Mouse (Mus musculus): ENCODE measurements around the gene Vti1a. TPM values are rescaled to one million over a fixed set of nuclear protein-coding genes. Genes with fewer than 3 reads are reported as not detected.
A peak's percentile ranks its signal among the peaks of the same experiment; 100 is the strongest.

Gene Vti1a
- polyA plus RNA-seq, 1 experiment from 2014 or later = 28.4 TPM

GRCm38 (mm10) chr19:55423065-55423716 is 107.1 kb downstream of the Vti1a start:
- no peak for ATAC-seq (replicated peaks; ENCODE audit: low FRiP score)
- peaks cover 14% of the 10 kb centered on the region for H3K4me1 ChIP-seq (replicated peaks; ENCODE audit: control insufficient read depth, insufficient read depth, low read length)
- H3K27me3 ChIP-seq (ENCODE audit: control insufficient read depth, insufficient read depth, low read length) = no peaks in the 10 kb centered on the region
- 59% methylated on average over 11 of the region's 11 CpGs for WGBS
- 0 out of 2 replicates have a peak overlapping the region, but pooled peaks have one; percentile 19 for H3K27ac ChIP-seq (ENCODE audit: low read depth, low read length)
- H3K4me2 ChIP-seq (ENCODE audit: low read depth, low read length, severe bottlenecking) = no peak overlapping the region
- no peaks in the 10 kb centered on the region for H3K9me3 ChIP-seq (ENCODE audit: control insufficient read depth, low read length)
- DNase-seq (ENCODE audit: low spot score) = no peak
- no peak overlapping the region for H3K4me3 ChIP-seq (ENCODE audit: low read depth, low read length)
- no peak overlapping the region for H3K9ac ChIP-seq (ENCODE audit: low read length)
- H3K36me3 ChIP-seq (ENCODE audit: control insufficient read depth, insufficient read depth, low read length) = no peaks in the 10 kb centered on the region

DNA sequence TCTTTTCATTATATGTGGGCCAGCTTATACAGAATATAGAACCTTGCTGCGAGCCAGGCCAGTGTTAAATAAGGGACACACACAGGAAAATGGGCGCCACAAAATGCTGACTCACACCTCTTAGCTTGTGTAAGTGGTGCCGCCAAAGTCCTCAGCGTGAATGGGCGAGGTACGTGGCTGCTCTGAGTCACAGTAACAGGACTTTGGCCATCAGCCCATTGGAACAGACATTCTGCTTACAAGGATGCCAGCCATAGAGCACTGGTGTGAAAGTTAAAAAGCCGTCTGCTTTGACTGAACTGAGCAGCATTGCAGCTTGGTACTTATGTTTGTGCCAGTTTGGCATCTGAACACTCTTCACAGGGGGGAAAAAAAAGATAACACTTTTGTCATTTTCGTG is 107.9 kb downstream of the Vti1a start:
- H3K9ac ChIP-seq (ENCODE audit: low read length) = no peak overlapping the region
- H3K27ac ChIP-seq (ENCODE audit: low read depth, low read length) = no peak overlapping the region
- H3K36me3 ChIP-seq (ENCODE audit: control insufficient read depth, insufficient read depth, low read length) = no peaks in the 10 kb centered on the region
- no peak for DNase-seq (ENCODE audit: low spot score)
- no peak overlapping the region for H3K4me3 ChIP-seq (ENCODE audit: low read depth, low read length)
- WGBS = 82% methylated on average over 8 of the region's 8 CpGs
- H3K4me1 ChIP-seq (replicated peaks; ENCODE audit: control insufficient read depth, insufficient read depth, low read length) = peaks cover 14% of the 10 kb centered on the region
- no peaks in the 10 kb centered on the region for H3K27me3 ChIP-seq (ENCODE audit: control insufficient read depth, insufficient read depth, low read length)
- H3K4me2 ChIP-seq (ENCODE audit: low read depth, low read length, severe bottlenecking) = no peak overlapping the region
- H3K9me3 ChIP-seq (ENCODE audit: control insufficient read depth, low read length) = no peaks in the 10 kb centered on the region
- ATAC-seq (replicated peaks; ENCODE audit: low FRiP score) = no peak

DNA sequence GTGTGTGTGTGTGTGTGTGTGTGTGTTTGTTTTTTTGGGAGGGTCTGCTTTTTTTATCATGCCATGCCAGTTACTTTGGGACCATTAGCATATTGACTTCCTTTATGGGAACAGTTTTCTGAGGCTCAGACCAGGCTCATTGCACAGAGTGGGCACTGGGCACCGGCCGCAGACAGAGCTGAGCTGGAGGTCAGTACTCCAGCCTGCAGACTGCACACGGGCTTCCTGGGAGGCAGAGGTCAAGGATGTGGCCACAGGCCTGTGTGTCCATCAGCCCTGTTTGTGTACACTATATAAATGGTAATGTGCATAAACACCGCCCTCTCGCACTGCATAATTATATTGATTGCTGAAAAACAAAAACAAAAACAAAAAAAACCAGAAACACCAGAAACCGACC is 108.4 kb downstream of the Vti1a start:
- ATAC-seq (replicated peaks; ENCODE audit: low FRiP score) = no peak
- Histone ChIP-seq H3K4me1 (replicated peaks; ENCODE audit: control insufficient read depth, insufficient read depth, low read length) (peaks cover 14% of the 10 kb centered on the region), H3K9me3 (ENCODE audit: control insufficient read depth, low read length) (no peaks in the 10 kb centered on the region), H3K4me3 (ENCODE audit: low read depth, low read length) (no peak overlapping the region), H3K27ac (ENCODE audit: low read depth, low read length) (no peak overlapping the region), H3K4me2 (ENCODE audit: low read depth, low read length, severe bottlenecking) (no peak overlapping the region), H3K9ac (ENCODE audit: low read length) (no peak overlapping the region), H3K36me3 (ENCODE audit: control insufficient read depth, insufficient read depth, low read length) (no peaks in the 10 kb centered on the region), H3K27me3 (ENCODE audit: control insufficient read depth, insufficient read depth, low read length) (no peaks in the 10 kb centered on the region)
- no peak for DNase-seq (ENCODE audit: low spot score)
- 74% methylated on average over 6 of the region's 6 CpGs for WGBS

DNA sequence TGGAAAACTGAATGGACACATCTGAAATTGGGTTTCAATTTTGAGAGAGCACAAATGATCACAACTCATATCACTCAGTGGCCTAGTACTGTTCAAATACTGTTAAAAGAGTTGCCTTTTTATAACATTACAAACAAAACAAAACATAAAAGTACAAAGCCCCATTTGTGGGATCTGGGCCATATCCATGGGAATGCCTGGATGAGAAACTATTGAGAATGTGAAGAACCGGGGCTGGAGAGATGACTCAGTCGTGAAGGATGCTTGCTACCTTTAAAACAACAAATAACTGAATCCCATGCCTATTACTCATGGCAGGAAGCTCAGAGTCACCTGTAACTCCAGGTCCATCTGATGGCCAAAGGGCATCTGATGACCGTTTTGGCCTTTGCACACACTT is 124.2 kb downstream of the Vti1a start:
- no peak for DNase-seq (ENCODE audit: low spot score)
- no peak for ATAC-seq (replicated peaks; ENCODE audit: low FRiP score)
- Histone ChIP-seq H3K9ac (ENCODE audit: low read length) (no peak overlapping the region), H3K27ac (ENCODE audit: low read depth, low read length) (no peak overlapping the region), H3K4me1 (replicated peaks; ENCODE audit: control insufficient read depth, insufficient read depth, low read length) (no peaks in the 10 kb centered on the region), H3K9me3 (ENCODE audit: control insufficient read depth, low read length) (no peaks in the 10 kb centered on the region), H3K27me3 (ENCODE audit: control insufficient read depth, insufficient read depth, low read length) (no peaks in the 10 kb centered on the region), H3K4me3 (ENCODE audit: low read depth, low read length) (no peak overlapping the region), H3K4me2 (ENCODE audit: low read depth, low read length, severe bottlenecking) (no peak overlapping the region), H3K36me3 (ENCODE audit: control insufficient read depth, insufficient read depth, low read length) (no peaks in the 10 kb centered on the region; the same call in 1 of the 2 replicates)
- WGBS = 91% methylated on average over 3 of the region's 3 CpGs

GRCm38 (mm10) chr19:55443618-55444017 is 127.5 kb downstream of the Vti1a start:
- ATAC-seq (replicated peaks; ENCODE audit: low FRiP score) (no peak), DNase-seq (ENCODE audit: low spot score) (no peak)
- Histone ChIP-seq H3K27ac (ENCODE audit: low read depth, low read length) (no peak overlapping the region), H3K9me3 (ENCODE audit: control insufficient read depth, low read length) (no peaks in the 10 kb centered on the region), H3K36me3 (ENCODE audit: control insufficient read depth, insufficient read depth, low read length) (no peaks in the 10 kb centered on the region), H3K9ac (ENCODE audit: low read length) (no peak overlapping the region), H3K27me3 (ENCODE audit: control insufficient read depth, insufficient read depth, low read length) (no peaks in the 10 kb centered on the region), H3K4me3 (ENCODE audit: low read depth, low read length) (no peak overlapping the region), H3K4me2 (ENCODE audit: low read depth, low read length, severe bottlenecking) (no peak overlapping the region), H3K4me1 (replicated peaks; ENCODE audit: control insufficient read depth, insufficient read depth, low read length) (no peaks in the 10 kb centered on the region)
- 84% methylated on average over 8 of the region's 8 CpGs for WGBS

GRCm38 (mm10) chr19:55449084-55449483 is 133.0 kb downstream of the Vti1a start:
- Histone ChIP-seq H3K36me3 (ENCODE audit: control insufficient read depth, insufficient read depth, low read length) (no peaks in the 10 kb centered on the region), H3K4me3 (ENCODE audit: low read depth, low read length) (no peak overlapping the region), H3K9ac (ENCODE audit: low read length) (no peak overlapping the region), H3K4me2 (ENCODE audit: low read depth, low read length, severe bottlenecking) (no peak overlapping the region), H3K4me1 (replicated peaks; ENCODE audit: control insufficient read depth, insufficient read depth, low read length) (peaks cover 8% of the 10 kb centered on the region), H3K9me3 (ENCODE audit: control insufficient read depth, low read length) (no peaks in the 10 kb centered on the region), H3K27ac (ENCODE audit: low read depth, low read length) (no peak overlapping the region), H3K27me3 (ENCODE audit: control insufficient read depth, insufficient read depth, low read length) (no peaks in the 10 kb centered on the region)
- ATAC-seq (replicated peaks; ENCODE audit: low FRiP score) (no peak), DNase-seq (ENCODE audit: low spot score) (no peak)
- WGBS = 61% methylated on average over 13 of the region's 13 CpGs

- H3K9ac ChIP-seq (ENCODE audit: low read length) = no peak overlapping the region
- no peak for ATAC-seq (replicated peaks; ENCODE audit: low FRiP score)
- H3K36me3 ChIP-seq (ENCODE audit: control insufficient read depth, insufficient read depth, low read length) = no peaks in the 10 kb centered on the region
- WGBS = 45% methylated on average over 6 of the region's 6 CpGs
- no peak overlapping the region for H3K4me3 ChIP-seq (ENCODE audit: low read depth, low read length)
- H3K9me3 ChIP-seq (ENCODE audit: control insufficient read depth, low read length) = no peaks in the 10 kb centered on the region
- no peaks in the 10 kb centered on the region for H3K27me3 ChIP-seq (ENCODE audit: control insufficient read depth, insufficient read depth, low read length)
- H3K4me2 ChIP-seq (ENCODE audit: low read depth, low read length, severe bottlenecking) = no peak overlapping the region
- no peak for DNase-seq (ENCODE audit: low spot score)
- peaks cover 8% of the 10 kb centered on the region for H3K4me1 ChIP-seq (replicated peaks; ENCODE audit: control insufficient read depth, insufficient read depth, low read length)
- H3K27ac ChIP-seq (ENCODE audit: low read depth, low read length) = no peak overlapping the region
Measured at GRCm38 (mm10) chr19:55449506-55449905, 133.4 kb downstream of the Vti1a start.

DNA sequence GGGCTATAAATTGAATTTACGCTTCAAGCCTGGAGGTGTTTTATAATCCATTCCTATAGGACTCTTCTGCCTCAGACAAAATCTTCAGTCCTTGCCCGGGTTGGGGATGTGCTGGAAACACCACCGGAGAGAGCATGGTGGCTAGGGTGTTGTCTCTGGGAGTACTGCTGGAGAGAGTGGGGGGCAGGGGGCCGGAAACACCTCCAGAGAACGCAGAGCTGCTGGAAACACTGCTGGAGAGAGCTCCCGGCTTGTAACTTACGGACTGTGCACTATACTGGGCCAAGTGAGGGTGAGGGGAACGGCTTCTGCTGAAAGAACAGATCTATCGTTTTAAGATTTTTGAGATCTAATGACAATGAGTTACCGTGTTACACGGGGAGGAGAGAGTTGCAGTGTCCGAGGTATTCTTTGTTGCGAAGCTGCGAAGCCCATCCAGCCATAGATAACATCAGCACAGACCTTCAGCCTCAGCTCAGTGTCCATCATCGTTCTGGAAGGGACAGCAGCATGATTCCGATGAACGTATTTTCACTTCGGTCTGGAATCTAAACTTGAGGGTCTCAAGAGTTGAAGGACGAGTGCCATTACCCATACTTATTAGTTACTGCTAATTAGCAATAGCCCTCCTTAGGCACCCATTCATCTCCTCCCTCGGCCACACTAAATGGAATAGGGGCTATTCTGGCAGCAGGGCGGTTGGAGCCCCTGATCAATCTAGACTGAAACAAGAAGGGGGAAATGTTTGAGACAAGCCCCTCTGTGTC is 140.4 kb downstream of the Vti1a start:
- H3K27me3 ChIP-seq (ENCODE audit: control insufficient read depth, insufficient read depth, low read length) = no peaks in the 10 kb centered on the region
- no peaks in the 10 kb centered on the region for H3K9me3 ChIP-seq (ENCODE audit: control insufficient read depth, low read length)
- H3K4me2 ChIP-seq (ENCODE audit: low read depth, low read length, severe bottlenecking) = peak overlapping the region; percentile 31; the same call in 1 of the 2 replicates
- DNase-seq (ENCODE audit: low spot score) (no peak), ATAC-seq (replicated peaks; ENCODE audit: low FRiP score) (no peak)
- H3K9ac ChIP-seq (ENCODE audit: low read length) = no peak overlapping the region
- peaks cover 11% of the 10 kb centered on the region; the same call in 1 of the 2 replicates for H3K4me1 ChIP-seq (replicated peaks; ENCODE audit: control insufficient read depth, insufficient read depth, low read length)
- 43% methylated on average over 21 of the region's 21 CpGs for WGBS
- H3K4me3 ChIP-seq (ENCODE audit: low read depth, low read length) = no peak overlapping the region
- H3K36me3 ChIP-seq (ENCODE audit: control insufficient read depth, insufficient read depth, low read length) = no peaks in the 10 kb centered on the region
- H3K27ac ChIP-seq (ENCODE audit: low read depth, low read length) = no peak overlapping the region

Data from forebrain, embryonic 11.5 days (tissue).